Mouse (Mus musculus) A20 (cell line): ENCODE results near the gene Mrpl34.

Experiments
- DNase-seq: peaks from one replicate; pipeline ENCODE4 v3.0.0-alpha.2; 2011; ENCODE audit warnings: low read depth, low spot score

The Mrpl34 gene

DNA sequence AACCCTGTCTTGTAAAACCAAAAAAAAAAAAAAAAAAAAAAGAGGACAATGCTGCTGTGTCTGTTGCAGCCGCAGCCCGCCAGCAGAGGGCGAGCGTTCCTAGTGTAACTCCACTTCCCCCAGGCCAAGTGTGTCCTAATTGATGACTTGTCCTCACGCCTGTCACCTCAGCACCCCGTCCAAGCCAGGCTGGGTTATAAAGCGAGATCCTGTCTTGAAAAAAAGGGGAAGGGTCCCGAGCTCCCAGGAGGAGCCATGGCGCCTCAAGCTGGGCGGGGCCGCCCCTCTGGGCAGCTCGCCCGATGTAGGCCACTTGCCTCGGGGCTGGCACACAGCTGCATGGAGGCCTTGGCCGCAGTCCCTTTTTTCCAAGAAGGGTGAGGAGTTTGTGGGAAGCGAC, 30.3 kb downstream of the Mrpl34 start:
- peak; percentile 82 for DNase-seq

DNA sequence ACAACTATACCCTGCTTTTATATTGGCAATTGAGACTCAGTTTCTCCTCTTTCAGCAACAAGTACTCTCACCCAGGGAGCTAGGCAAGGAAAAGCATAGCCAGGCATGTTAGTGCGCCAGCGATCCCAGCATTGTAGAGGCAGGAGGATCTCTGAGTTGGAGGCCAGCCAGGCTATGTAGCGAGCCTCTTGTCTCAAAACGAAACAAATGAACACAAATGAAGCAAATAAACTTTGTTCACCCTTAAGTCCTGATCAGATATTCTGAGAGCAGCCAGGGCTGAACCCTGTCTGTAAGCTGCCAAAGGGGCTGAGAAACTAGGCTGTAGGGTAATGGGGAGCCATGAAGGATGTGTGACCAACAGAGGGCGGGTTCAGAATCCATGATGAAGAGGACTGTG, 31.1 kb downstream of the Mrpl34 start:
- no peak for DNase-seq

DNA sequence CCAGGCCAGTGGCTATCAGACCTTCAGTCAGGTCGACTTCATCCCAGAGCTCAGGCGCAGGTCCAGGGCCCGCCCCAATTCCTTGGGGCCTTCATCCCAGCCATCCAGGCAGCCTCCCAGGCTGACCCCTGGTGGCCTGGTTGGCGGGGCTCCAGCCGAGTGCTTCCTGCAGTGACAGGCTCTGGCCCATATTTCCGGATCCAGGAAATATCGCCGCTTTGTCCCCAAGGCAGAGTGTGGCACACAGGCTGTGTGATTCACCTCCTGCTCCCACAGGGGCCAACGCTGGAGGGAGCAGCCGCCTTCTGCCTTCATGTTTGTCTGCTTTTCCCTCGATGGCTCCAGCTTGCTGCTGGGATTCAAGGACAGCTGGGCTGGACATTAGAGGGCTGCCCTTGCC, 31.7 kb downstream of the Mrpl34 start:
- no peak for DNase-seq

DNA sequence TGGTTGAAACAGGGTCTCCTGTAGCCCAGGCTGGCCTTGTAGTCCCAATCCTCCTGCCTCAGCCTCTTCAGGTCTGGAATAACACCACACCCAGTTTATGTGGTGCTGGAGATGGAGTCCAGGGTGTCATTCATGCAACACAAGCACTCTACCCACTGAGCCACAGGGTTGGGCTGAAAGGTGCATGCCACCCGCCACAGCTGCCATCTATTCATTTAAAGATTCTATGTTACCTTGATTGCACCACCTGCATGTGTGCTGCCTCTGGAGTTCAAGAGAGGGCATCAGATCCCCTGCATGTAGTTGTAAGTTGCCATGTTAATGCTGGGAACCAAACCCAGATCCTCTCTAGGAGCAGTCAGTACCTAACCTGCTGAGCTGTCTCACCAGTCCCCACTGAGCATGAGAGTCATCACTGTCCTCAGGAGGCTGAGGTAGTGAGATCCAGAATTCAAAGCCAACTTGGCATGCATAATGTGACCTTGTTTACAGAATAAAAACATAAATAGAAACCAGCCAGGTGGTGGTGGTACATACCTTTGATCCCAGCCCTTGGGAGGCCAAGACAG, 32.4 kb downstream of the Mrpl34 start:
- no peak for DNase-seq

DNA sequence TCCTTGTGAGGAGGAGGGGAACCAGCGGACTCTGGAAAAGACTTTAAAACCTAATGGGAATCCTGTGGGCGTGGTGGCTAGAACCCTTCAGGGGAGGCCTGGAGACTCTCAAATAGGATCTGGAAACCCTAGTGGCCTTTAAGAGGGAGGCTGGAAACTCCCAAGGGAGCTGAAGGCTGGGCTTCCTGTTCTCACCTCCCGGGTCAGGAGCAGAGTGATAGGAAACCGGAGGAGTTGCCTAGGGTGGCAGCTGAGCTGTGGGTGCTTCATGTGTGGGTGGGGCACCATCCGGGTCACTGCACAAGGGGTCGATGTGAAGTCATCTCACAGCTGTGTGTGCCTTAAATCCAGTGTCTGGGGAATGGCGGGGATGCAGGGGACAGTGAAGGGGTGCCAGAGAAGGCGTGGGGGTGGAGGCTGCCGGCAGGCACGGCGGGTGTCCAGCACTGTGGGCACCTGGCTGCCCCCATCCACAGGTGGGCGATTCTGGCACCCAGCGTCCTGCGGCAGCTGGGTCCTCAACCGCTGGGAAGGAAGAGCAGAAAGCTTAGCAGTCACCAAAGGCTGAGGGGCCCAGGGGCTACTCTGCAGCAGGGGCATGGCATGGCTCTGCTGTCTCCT, 33.2 kb downstream of the Mrpl34 start:
- DNase-seq, result no peak

DNA sequence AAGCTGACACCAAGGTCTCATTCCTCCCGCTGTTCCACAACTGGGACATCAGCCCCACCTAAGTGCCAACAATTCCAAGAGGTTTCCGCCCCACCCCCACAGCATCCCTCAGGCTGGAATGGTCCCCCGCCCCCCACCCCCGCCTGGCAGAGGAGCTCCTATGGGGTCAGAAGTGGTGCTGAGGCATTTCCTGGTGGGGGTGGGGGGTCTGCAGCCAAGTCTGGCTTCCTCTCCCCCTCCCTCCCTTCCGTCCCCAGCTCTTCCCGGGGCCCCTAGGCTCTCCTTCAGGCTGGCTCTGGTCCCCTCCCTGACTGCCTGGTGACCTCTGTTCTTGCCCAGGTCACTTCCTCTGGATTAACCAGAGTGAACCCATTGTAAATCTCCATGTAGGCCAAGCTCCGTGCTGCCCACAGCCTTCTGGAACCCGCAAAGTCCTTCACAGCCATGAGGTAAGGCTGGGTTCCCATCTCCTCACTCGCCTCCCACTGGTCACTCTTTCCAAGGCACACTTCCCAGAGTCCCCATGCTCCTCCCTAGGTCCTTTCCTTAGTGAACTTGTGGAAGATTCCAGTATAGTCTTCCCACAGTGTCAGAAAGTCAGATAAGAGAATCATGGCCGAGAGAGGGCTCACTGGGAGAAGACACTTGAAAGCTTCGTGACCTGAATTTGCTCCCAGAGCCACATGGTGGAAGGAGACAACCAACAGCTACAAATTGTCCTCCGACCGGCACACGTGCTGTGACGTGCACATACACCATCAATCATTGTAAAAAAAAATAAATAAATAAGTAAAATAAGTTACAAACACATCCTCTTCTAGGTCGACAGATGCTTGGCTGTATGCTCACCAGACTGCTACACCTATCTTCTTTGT, 34.3 kb downstream of the Mrpl34 start:
- no peak for DNase-seq

DNA sequence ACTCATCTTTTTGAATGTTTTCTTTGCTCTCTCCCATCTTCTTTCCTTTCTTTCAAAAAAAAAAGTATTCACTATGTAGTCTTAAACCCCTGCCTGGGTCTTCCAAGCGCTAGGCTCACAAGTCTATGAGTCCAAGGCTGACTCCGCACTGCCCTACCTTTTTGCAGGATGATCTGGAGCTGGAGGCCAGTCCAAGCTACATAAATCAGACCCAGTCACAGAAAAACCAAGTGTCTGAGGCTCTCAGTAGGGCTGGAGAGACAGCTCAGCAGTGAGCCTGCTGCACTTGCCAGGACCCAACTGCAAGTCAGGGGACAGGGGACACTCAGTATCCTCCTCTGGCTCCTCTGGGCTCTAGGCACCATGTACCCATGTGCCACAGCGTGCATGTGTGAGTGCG, 39.6 kb downstream of the Mrpl34 start:
- DNase-seq, result no peak

DNA sequence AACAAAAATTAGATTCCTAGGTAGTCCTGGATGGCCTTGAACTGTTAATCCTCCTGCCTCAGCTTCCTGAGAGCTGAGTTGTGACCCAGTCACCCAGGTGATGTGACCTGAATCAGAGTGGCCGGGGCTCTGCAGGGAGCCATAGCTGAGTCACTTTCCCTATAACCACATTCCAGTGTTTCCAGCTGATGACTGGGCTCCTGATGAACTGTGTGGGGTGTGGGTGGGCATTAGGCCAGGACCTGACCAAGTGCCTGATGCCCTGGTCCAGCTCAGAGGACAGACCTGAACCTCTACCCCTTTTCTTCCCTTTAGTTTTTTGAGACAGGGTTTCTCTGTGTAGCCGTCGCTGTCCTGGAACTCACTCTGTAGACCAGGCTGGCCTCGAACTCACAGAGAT, 40.6 kb downstream of the Mrpl34 start:
- DNase-seq, result no peak

DNA sequence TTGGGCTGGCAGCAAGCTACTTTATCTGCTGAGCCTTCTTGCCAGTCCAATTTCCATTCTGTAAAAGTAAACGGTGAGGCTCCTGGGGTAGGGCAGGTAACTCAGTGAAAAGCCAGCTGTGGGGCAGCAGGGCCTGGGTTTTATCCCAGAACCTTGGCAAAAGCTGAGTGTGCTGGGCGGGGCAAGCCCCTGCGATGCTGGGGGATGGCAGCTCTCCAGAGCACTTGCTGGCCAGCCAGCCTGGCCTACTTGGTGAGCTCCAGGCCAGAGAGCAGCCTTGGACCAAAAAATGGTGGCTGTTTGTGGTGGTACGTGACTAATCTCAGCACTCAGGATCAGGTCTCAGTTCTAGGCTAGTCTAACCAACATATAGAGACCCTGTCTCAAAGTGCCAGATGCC, 41.2 kb downstream of the Mrpl34 start:
- DNase-seq, result no peak

DNA sequence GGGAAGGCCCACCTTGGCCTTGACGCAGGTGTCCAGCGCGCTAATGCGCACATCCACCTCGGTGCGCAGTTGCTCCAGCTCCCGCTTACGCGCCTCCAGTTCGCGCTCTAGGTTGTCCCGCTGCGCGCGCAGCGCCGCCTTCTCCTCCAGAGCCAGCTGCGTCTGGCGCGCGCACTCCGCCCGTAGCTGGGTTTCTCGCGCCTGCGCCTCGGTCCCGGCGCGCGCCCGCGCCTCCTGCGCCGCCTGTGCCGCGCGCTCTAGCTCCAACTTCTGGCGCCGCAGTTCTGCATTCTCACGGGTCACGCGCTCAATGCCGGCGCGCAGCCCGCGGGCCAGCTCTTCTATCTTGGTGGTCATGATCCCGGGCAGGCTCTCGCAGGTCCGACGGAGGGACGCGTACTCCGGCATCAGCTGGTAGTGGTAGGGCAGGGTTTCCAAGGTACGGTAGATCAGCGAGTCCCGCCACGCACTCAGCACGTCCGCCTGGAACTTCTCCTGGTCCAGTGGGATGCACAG, 42.9 kb downstream of the Mrpl34 start:
- DNase-seq, result no peak

DNA sequence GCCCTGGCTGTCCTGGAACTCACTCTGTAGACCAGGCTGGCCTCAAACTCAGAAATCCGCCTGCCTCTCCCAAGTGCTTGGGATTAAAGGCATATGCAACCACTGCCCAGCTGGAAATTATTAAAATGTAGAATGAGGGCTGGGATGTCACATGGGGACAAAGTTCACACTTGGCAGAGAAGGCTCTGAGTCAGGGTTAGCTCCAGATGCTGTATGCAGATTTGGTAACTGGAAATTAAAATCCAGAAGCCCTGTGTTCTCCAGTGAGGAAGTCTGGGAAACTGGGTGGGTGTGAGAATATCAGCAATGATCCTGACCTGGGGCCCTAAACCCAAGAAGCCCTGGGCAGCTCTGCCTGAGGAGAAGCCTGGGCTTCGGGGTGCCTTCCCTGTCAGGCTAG, 44.6 kb downstream of the Mrpl34 start:
- no peak for DNase-seq

DNA sequence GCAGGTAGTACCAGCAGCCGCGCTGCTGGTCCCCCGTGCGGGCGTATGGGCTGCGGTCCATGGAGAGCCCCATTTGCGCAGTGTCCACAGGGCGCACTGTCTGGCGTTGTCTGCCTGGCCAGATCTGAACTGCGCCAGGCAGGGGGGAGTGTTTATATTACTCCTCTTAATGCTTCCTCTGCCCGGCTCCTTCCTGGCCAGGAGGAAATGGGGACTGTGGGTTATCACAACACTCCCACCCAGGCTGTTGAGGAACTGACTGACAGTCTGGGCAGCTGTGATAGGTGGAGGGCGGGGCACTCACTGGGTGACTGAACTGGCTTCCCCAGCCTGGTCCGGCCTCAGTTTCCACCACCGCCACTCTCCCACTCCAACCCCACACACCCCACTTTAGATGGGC, 46.9 kb downstream of the Mrpl34 start, which contains the start of gene Plvap:
TSS of gene Plvap (minus strand) at position 109 of the 400 bp plus-strand sequence.
- DNase-seq, result no peak

DNA sequence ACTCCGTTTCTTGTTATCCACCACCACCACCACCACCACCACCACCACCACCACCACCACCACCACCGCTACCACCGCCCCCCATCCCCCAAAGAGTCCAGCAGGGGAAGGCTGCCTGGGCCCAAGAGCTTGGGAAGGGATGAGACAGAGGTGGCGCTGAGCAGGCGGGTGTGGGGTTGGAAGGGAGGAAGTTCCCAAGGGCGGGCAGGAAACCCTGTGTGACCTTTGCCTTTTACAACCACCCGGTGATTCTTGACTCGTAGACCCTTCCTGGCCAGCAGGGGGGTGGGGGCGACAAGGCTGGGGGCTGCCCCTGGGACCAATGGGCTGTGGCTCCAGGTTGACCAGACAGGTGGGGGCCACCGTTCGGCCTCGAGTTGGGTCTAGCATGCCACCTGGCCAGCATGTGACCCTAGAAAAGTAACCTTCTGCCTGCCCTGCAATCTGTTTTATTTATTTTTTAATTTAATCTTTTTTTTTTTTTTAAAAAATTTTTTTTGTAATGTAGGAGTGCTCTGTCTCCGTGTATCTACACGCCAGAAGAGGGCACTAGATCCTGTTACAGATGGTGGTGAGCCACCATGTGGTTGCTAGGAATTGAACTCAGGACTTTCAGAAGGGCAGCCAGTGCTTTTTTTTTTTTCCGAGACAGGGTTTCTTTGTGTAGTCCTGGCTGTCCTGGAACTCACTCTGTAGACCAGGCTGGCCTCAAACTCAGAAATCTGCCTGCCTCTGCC, 48.4 kb downstream of the Mrpl34 start:
- DNase-seq, result no peak

DNA sequence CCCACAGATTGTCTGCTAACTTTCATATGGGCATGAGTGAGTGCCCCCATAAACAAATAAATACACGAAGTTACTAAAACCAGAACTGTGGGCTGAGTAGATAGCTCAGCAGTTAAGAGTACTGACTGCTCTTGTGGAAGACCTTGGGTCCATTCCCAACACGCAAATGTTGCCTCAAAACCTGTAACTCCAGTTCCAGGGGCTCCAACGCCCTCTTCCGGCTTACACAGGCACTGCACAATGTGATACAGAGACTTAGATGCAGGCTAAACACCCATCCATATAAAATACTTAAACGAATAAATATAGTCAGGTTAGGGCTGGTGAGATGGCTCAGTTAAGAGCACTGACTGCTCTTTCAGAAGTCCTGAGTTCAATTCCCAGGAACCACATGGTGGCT, 50.3 kb downstream of the Mrpl34 start:
- no peak for DNase-seq
